Comparison of ENCODE assay signal across 21 mouse cellular contexts in the genomic region with DNA sequence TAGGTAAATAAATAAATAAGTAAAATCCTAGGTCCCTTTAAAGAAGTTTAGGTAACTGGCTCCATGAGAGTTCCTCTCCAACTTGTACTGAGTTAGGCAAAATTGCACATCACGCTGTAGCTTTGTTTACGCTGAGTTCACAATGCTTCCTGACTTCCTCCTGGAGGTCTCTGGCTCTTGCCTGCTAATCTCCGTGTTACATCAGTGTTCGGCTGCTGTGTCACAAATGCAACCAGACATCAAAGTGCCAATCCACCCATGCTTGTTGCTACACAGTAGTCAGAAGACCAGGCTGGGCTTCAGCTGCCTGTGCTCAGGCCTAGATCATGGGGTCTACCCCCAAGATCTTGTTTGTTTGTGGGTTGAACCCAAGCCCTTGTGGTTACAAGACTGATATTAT. TPM values are rescaled to one million over a fixed set of nuclear protein-coding genes. Genes with fewer than 3 reads are reported as not detected.
DNase-seq lines count a peak whose midpoint lies in the region; ATAC-seq lines count a peak whose summit lies in the region.
"Had no signal": no experiment of that assay in that cellular context is flagged by ENCODE, and none has a peak within 500 bp of the region (broad histone marks: within the 10 kb centered on the region; RNA-seq: fewer than 3 reads in every experiment).

No protein-coding gene starts in this region.

- no peak overlapping the region for H3K27ac ChIP-seq in limb, embryonic 10.5 days
- H3K27ac ChIP-seq: embryonic facial prominence, embryonic 15.5 days; forebrain, embryonic 12.5 days; midbrain, embryonic 10.5 days had no signal

- no peaks in the 10 kb centered on the region for H3K27me3 ChIP-seq in limb, embryonic 10.5 days (ENCODE audit: low read depth, poor library complexity, severe bottlenecking)
- H3K27me3 ChIP-seq: embryonic facial prominence, embryonic 15.5 days; heart, embryonic 12.5 days had no signal

- H3K36me3 ChIP-seq in limb, embryonic 10.5 days = no peaks in the 10 kb centered on the region
- H3K36me3 ChIP-seq: embryonic facial prominence, embryonic 15.5 days; forebrain, embryonic 12.5 days; heart, embryonic 12.5 days; midbrain, embryonic 10.5 days had no signal

- H3K9me3 ChIP-seq in limb, embryonic 10.5 days (replicated peaks) = no peaks in the 10 kb centered on the region
- H3K9me3 ChIP-seq: embryonic facial prominence, embryonic 15.5 days; forebrain, embryonic 12.5 days; heart, embryonic 12.5 days; midbrain, embryonic 10.5 days had no signal

- peak; percentile 70 for ATAC-seq in granulocyte monocyte progenitor cell, adult 5-6 weeks (replicated peaks; ENCODE audit: poor library complexity, severe bottlenecking)
- ATAC-seq in monocyte, adult 5-6 weeks (replicated peaks; ENCODE audit: insufficient number of reproducible peaks, low FRiP score, low TSS enrichment, poor library complexity, severe bottlenecking) = peak; percentile 67

- no peak overlapping the region for H3K4me3 ChIP-seq in limb, embryonic 10.5 days
- H3K4me3 ChIP-seq: embryonic facial prominence, embryonic 15.5 days; forebrain, embryonic 12.5 days; heart, embryonic 12.5 days; midbrain, embryonic 10.5 days; myocyte had no signal

- H3K4me1 ChIP-seq in limb, embryonic 10.5 days = peaks cover 6% of the 10 kb centered on the region; the same call in 1 of the 2 replicates
- H3K4me1 ChIP-seq: embryonic facial prominence, embryonic 15.5 days had no signal

- WGBS in limb, embryonic 10.5 days = 78% methylated on average over 4 of the region's 4 CpGs

- peak; percentile 56 for DNase-seq in layer of hippocampus, adult 11-12 months (ENCODE audit: low spot score)
- no peak for DNase-seq in layer of hippocampus, postnatal 14 days (ENCODE audit: low spot score in 2 of 2)
- peak; percentile 81 for DNase-seq in 416B (ENCODE audit: low read depth)
- DNase-seq in adrenal gland, postnatal 4 days (ENCODE audit: low spot score in 2 of 2) = no peak
- DNase-seq in limb, embryonic 10.5 days (ENCODE audit: low spot score) = no peak
- DNase-seq in urinary bladder, postnatal 25 days (ENCODE audit: low spot score) = no peak
- DNase-seq: adrenal gland, postnatal 25 days; cerebellum, adult 11-12 months; heart, postnatal 4 days; right cerebral cortex, postnatal 25 days had no signal

RNA-seq across cellular contexts. Expression of gene Ctsd, which starts 15.8 kb away (rescaled TPM):
- total RNA-seq in layer of hippocampus, postnatal 14 days (2021) = 100 to 1,000 TPM; 304 to 345 TPM
- total RNA-seq in granulocyte monocyte progenitor cell, adult 5-6 weeks (2014; fragmentation: Nextera tagmentation) = 152 and 191 TPM in 2 replicates
- 128 and 144 TPM in 2 replicates for total RNA-seq in granulocyte monocyte progenitor cell, adult 5-6 weeks (2017)
- total RNA-seq in monocyte, adult 5-6 weeks (2017) = 304 to 518 TPM (median 326 TPM) in 3 replicates
- total RNA-seq in adrenal gland, postnatal 4 days (2021) = 100 to 1,000 TPM; 536 to 544 TPM
- 121 and 132 TPM in 2 replicates for polyA plus RNA-seq in limb, embryonic 10.5 days (2016; fragmentation: Nextera tagmentation; extraction: Ambion mirVana)

RNA-seq across cellular contexts. Expression of gene Gm49369, which starts 21.1 kb away (rescaled TPM):
- under 1 TPM in 1 of 2 experiments, not detected in 1; 0.71 TPM for total RNA-seq in layer of hippocampus, postnatal 14 days (2021)
- not detected in 2 replicates for total RNA-seq in granulocyte monocyte progenitor cell, adult 5-6 weeks (2014; fragmentation: Nextera tagmentation)
- 38.0 and 63.2 TPM in 2 replicates for total RNA-seq in granulocyte monocyte progenitor cell, adult 5-6 weeks (2017)
- total RNA-seq in monocyte, adult 5-6 weeks (2017) = 242 to 452 TPM (median 290 TPM) in 3 replicates
- total RNA-seq in adrenal gland, postnatal 4 days (2021) = 1 to 10 TPM in 1 of 2 experiments, under 1 TPM in 1; 0.48 to 4.3 TPM
- 0.63 and 1.1 TPM in 2 replicates for polyA plus RNA-seq in limb, embryonic 10.5 days (2016; fragmentation: Nextera tagmentation; extraction: Ambion mirVana)
- polyA plus RNA-seq: C2C12; embryonic facial prominence, embryonic 15.5 days; heart, embryonic 12.5 days; intestine, embryonic 14.5 days; midbrain, embryonic 10.5 days had no signal

RNA-seq across cellular contexts. Expression of gene Ifitm10, which starts 30.0 kb away (rescaled TPM):
- total RNA-seq in layer of hippocampus, postnatal 14 days (2021) = 10 to 100 TPM; 30.0 to 31.3 TPM
- 1.5 TPM in 1 of 2 replicates, not detected in the other for total RNA-seq in granulocyte monocyte progenitor cell, adult 5-6 weeks (2014; fragmentation: Nextera tagmentation)
- not detected in 2 replicates for total RNA-seq in granulocyte monocyte progenitor cell, adult 5-6 weeks (2017)
- 10.2 to 46.5 TPM (median 13.9 TPM) in 3 replicates for total RNA-seq in monocyte, adult 5-6 weeks (2017)
- 1 to 10 TPM; 5.1 to 6.2 TPM for total RNA-seq in adrenal gland, postnatal 4 days (2021)
- 0.53 and 0.73 TPM in 2 replicates for polyA plus RNA-seq in limb, embryonic 10.5 days (2016; fragmentation: Nextera tagmentation; extraction: Ambion mirVana)

RNA-seq across cellular contexts. Expression of gene Syt8, which starts 31.1 kb away (rescaled TPM):
- total RNA-seq in layer of hippocampus, postnatal 14 days (2021) = not detected
- total RNA-seq in granulocyte monocyte progenitor cell, adult 5-6 weeks (2014; fragmentation: Nextera tagmentation) = not detected in 2 replicates
- total RNA-seq in granulocyte monocyte progenitor cell, adult 5-6 weeks (2017) = not detected in 2 replicates
- total RNA-seq in monocyte, adult 5-6 weeks (2017) = not detected in 3 replicates
- not detected for total RNA-seq in adrenal gland, postnatal 4 days (2021)
- 0.25 TPM in 1 of 2 replicates, not detected in the other for polyA plus RNA-seq in limb, embryonic 10.5 days (2016; fragmentation: Nextera tagmentation; extraction: Ambion mirVana)
- total RNA-seq: adrenal gland, postnatal 25 days; heart, postnatal 4 days; left cerebral cortex, adult 8-10 months had no signal
- polyA plus RNA-seq: cortical plate, adult 2 months; forebrain, embryonic 12.5 days; midbrain, embryonic 10.5 days had no signal

RNA-seq across cellular contexts. Expression of gene Tnni2, which starts 38.0 kb away (rescaled TPM):
- under 1 TPM in 1 of 2 experiments, not detected in 1; 0.37 TPM for total RNA-seq in layer of hippocampus, postnatal 14 days (2021)
- 5.6 and 6.0 TPM in 2 replicates for total RNA-seq in granulocyte monocyte progenitor cell, adult 5-6 weeks (2014; fragmentation: Nextera tagmentation)
- 3.0 and 8.1 TPM in 2 replicates for total RNA-seq in granulocyte monocyte progenitor cell, adult 5-6 weeks (2017)
- total RNA-seq in monocyte, adult 5-6 weeks (2017) = 7.5 to 20.6 TPM (median 11.3 TPM) in 3 replicates
- 100 to 1,000 TPM in 1 of 2 experiments, 10 to 100 TPM in 1; 79.5 to 219 TPM for total RNA-seq in adrenal gland, postnatal 4 days (2021)
- polyA plus RNA-seq in limb, embryonic 10.5 days (2016; fragmentation: Nextera tagmentation; extraction: Ambion mirVana) = 2.4 and 3.6 TPM in 2 replicates
- total RNA-seq: adrenal gland, postnatal 25 days had no signal

Comparison
In these comparisons a context has a peak if more than half of its experiments do, and no peak if none do; other contexts are left out.
1. DNase-seq: peak in layer of hippocampus, adult 11-12 months (single experiment) and 416B (single experiment); none in layer of hippocampus, postnatal 14 days (0 of 2), adrenal gland, postnatal 4 days (0 of 2), limb, embryonic 10.5 days (single experiment) and urinary bladder, postnatal 25 days (single experiment).